Mouse (Mus musculus): ENCODE data around the gene Pcolce2. TPM values are rescaled to one million over a fixed set of nuclear protein-coding genes. Genes with fewer than 3 reads are reported as not detected.

Gene Pcolce2
- polyA plus RNA-seq, 1 experiment from 2014 or later, result 0.89 TPM

- WGBS, result 72% methylated on average over 12 of the region's 12 CpGs
- Histone ChIP-seq H3K4me2 (ENCODE audit: low read depth, low read length) (no peak overlapping the region), H3K9ac (ENCODE audit: low read depth, low read length) (no peak overlapping the region), H3K36me3 (ENCODE audit: control insufficient read depth, insufficient read depth, low read length) (no peaks in the 10 kb centered on the region), H3K4me1 (ENCODE audit: control insufficient read depth, insufficient read depth, low read length) (no peaks in the 10 kb centered on the region), H3K9me3 (ENCODE audit: control insufficient read depth, low read length) (no peaks in the 10 kb centered on the region), H3K27me3 (replicated peaks; ENCODE audit: control insufficient read depth, insufficient read depth, low read length) (no peaks in the 10 kb centered on the region), H3K27ac (ENCODE audit: low read length) (no peak overlapping the region), H3K4me3 (ENCODE audit: low read length) (no peak overlapping the region)
- ATAC-seq, result no peak
These were observed 57.1 kb downstream of the Pcolce2 start for GRCm38 (mm10) chr9:95694526-95694925.

DNA sequence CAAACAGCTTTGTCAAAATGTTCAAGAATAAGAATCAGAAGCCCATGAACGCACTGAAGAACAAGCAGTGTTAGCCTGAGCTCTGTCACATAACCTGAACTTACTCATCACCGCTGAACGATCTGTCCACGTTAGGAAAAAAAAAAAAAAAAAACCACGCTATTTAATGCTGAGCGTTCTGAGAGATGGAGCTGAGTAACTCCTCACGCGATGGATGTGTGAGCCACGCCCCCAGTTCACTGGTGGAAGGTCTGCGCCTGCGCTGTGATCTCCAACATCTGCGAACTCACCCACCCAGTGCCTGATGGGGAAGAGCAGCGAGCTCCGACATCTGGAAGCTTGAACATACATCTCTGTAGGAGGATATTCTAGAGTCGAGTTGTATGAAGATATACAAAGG lies 57.6 kb downstream of the Pcolce2 start:
- Histone ChIP-seq H3K36me3 (ENCODE audit: control insufficient read depth, insufficient read depth, low read length) (no peaks in the 10 kb centered on the region), H3K27ac (ENCODE audit: low read length) (no peak overlapping the region), H3K27me3 (replicated peaks; ENCODE audit: control insufficient read depth, insufficient read depth, low read length) (no peaks in the 10 kb centered on the region), H3K9me3 (ENCODE audit: control insufficient read depth, low read length) (no peaks in the 10 kb centered on the region), H3K9ac (ENCODE audit: low read depth, low read length) (no peak overlapping the region), H3K4me3 (ENCODE audit: low read length) (no peak overlapping the region), H3K4me1 (ENCODE audit: control insufficient read depth, insufficient read depth, low read length) (no peaks in the 10 kb centered on the region), H3K4me2 (ENCODE audit: low read depth, low read length) (no peak overlapping the region)
- no peak for ATAC-seq
- 77% methylated on average over 15 of the region's 15 CpGs for WGBS

DNA sequence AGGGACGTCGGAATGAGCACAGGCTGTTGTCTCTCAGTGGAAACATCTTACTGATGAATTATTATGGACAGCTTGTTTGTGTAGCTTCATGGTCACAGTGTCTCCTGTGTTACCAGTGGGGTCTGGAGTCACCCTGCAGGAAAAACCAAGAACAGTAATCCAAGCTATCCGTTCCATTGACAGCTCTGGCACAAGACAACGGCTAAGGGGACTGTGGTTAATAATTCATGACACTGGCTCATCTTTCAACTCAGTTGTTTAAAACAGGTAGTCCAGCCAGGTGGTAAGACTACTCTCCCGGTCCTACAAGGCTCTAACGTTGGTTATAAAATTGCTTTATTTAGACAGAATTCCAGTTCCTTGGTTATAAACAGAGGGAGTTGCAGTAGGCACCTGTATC lies 59.2 kb downstream of the Pcolce2 start:
- Histone ChIP-seq H3K4me2 (ENCODE audit: low read depth, low read length) (no peak overlapping the region), H3K36me3 (ENCODE audit: control insufficient read depth, insufficient read depth, low read length) (no peaks in the 10 kb centered on the region), H3K9me3 (ENCODE audit: control insufficient read depth, low read length) (no peaks in the 10 kb centered on the region), H3K27me3 (replicated peaks; ENCODE audit: control insufficient read depth, insufficient read depth, low read length) (no peaks in the 10 kb centered on the region), H3K9ac (ENCODE audit: low read depth, low read length) (no peak overlapping the region), H3K4me3 (ENCODE audit: low read length) (no peak overlapping the region), H3K27ac (ENCODE audit: low read length) (no peak overlapping the region), H3K4me1 (ENCODE audit: control insufficient read depth, insufficient read depth, low read length) (no peaks in the 10 kb centered on the region)
- no peak for ATAC-seq
- WGBS, result 43% methylated on average over 6 of the region's 6 CpGs

DNA sequence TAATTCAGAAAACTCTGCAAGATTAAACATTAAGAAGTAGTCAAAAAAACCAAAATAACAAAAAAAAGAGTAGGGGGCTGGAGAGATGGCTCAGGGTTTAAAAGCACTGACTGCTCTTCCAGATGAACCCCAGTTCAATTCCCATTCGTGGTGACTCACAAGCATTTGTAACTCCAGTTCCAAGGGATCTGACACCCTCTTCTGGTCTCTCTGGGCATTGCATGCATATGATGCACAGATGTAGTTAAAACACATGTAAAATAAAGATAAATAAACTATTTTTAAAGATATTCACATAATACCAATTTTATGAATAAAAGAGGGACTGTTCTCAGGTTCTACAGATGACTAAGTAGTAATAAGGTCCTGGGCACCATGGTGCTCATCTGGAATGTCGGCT lies 60.4 kb downstream of the Pcolce2 start:
- no peaks in the 10 kb centered on the region for H3K9me3 ChIP-seq (ENCODE audit: control insufficient read depth, low read length)
- 62% methylated on average over 2 of the region's 2 CpGs for WGBS
- no peaks in the 10 kb centered on the region for H3K27me3 ChIP-seq (replicated peaks; ENCODE audit: control insufficient read depth, insufficient read depth, low read length)
- ATAC-seq, result no peak
- no peak overlapping the region for H3K9ac ChIP-seq (ENCODE audit: low read depth, low read length)
- H3K4me1 ChIP-seq (ENCODE audit: control insufficient read depth, insufficient read depth, low read length), result no peaks in the 10 kb centered on the region
- H3K36me3 ChIP-seq (ENCODE audit: control insufficient read depth, insufficient read depth, low read length), result no peaks in the 10 kb centered on the region
- H3K4me2 ChIP-seq (ENCODE audit: low read depth, low read length), result no peak overlapping the region
- no peak overlapping the region for H3K27ac ChIP-seq (ENCODE audit: low read length)
- no peak overlapping the region for H3K4me3 ChIP-seq (ENCODE audit: low read length)

GRCm38 (mm10) chr9:95699273-95699672 lies 61.9 kb downstream of the Pcolce2 start:
- Histone ChIP-seq H3K27me3 (replicated peaks; ENCODE audit: control insufficient read depth, insufficient read depth, low read length) (no peaks in the 10 kb centered on the region), H3K4me1 (ENCODE audit: control insufficient read depth, insufficient read depth, low read length) (no peaks in the 10 kb centered on the region), H3K4me3 (ENCODE audit: low read length) (no peak overlapping the region), H3K9ac (ENCODE audit: low read depth, low read length) (no peak overlapping the region), H3K9me3 (ENCODE audit: control insufficient read depth, low read length) (no peaks in the 10 kb centered on the region), H3K4me2 (ENCODE audit: low read depth, low read length) (no peak overlapping the region), H3K36me3 (ENCODE audit: control insufficient read depth, insufficient read depth, low read length) (no peaks in the 10 kb centered on the region), H3K27ac (ENCODE audit: low read length) (no peak overlapping the region)
- 59% methylated on average over 4 of the region's 4 CpGs for WGBS
- no peak for ATAC-seq

GRCm38 (mm10) chr9:95704078-95704477 lies 66.7 kb downstream of the Pcolce2 start:
- no peak for ATAC-seq
- Histone ChIP-seq H3K36me3 (ENCODE audit: control insufficient read depth, insufficient read depth, low read length) (no peaks in the 10 kb centered on the region), H3K4me3 (ENCODE audit: low read length) (no peak overlapping the region), H3K4me1 (ENCODE audit: control insufficient read depth, insufficient read depth, low read length) (no peaks in the 10 kb centered on the region), H3K9ac (ENCODE audit: low read depth, low read length) (no peak overlapping the region), H3K27ac (ENCODE audit: low read length) (no peak overlapping the region), H3K27me3 (replicated peaks; ENCODE audit: control insufficient read depth, insufficient read depth, low read length) (no peaks in the 10 kb centered on the region), H3K4me2 (ENCODE audit: low read depth, low read length) (no peak overlapping the region), H3K9me3 (ENCODE audit: control insufficient read depth, low read length) (no peaks in the 10 kb centered on the region)
- 84% methylated on average over 3 of the region's 3 CpGs for WGBS

DNA sequence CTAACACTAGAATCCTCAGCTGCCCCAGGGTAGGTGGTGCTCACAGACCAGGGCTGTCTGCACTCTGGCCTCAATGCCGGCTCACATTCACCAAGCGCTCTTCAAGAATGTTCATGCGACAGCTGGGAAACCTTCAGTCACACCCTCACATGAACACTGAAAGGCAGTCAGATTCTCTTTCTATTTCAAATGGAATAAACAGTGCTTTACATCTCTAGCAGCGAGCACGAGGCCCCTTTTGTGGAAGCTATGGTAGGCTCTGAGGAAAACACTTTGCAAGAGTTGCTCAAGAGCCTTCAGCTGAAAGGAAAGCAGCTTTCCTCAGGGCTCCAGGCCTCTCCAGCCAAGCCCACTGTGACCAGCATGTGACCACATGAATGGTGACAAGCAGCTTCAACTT lies 68.0 kb downstream of the Pcolce2 start:
- no peaks in the 10 kb centered on the region for H3K9me3 ChIP-seq (ENCODE audit: control insufficient read depth, low read length)
- H3K27me3 ChIP-seq (replicated peaks; ENCODE audit: control insufficient read depth, insufficient read depth, low read length), result no peaks in the 10 kb centered on the region
- H3K27ac ChIP-seq (ENCODE audit: low read length), result no peak overlapping the region
- no peak overlapping the region for H3K9ac ChIP-seq (ENCODE audit: low read depth, low read length)
- ATAC-seq, result no peak
- no peak overlapping the region for H3K4me2 ChIP-seq (ENCODE audit: low read depth, low read length)
- H3K4me1 ChIP-seq (ENCODE audit: control insufficient read depth, insufficient read depth, low read length), result no peaks in the 10 kb centered on the region
- H3K4me3 ChIP-seq (ENCODE audit: low read length), result no peak overlapping the region
- 82% methylated on average over 5 of the region's 5 CpGs for WGBS
- H3K36me3 ChIP-seq (ENCODE audit: control insufficient read depth, insufficient read depth, low read length), result no peaks in the 10 kb centered on the region

- no peaks in the 10 kb centered on the region for H3K36me3 ChIP-seq (ENCODE audit: control insufficient read depth, insufficient read depth, low read length)
- H3K27me3 ChIP-seq (replicated peaks; ENCODE audit: control insufficient read depth, insufficient read depth, low read length), result no peaks in the 10 kb centered on the region
- no peak for ATAC-seq
- H3K9ac ChIP-seq (ENCODE audit: low read depth, low read length), result no peak overlapping the region
- H3K4me1 ChIP-seq (ENCODE audit: control insufficient read depth, insufficient read depth, low read length), result no peaks in the 10 kb centered on the region
- H3K9me3 ChIP-seq (ENCODE audit: control insufficient read depth, low read length), result no peaks in the 10 kb centered on the region
- H3K4me3 ChIP-seq (ENCODE audit: low read length), result no peak overlapping the region
- H3K27ac ChIP-seq (ENCODE audit: low read length), result no peak overlapping the region
- H3K4me2 ChIP-seq (ENCODE audit: low read depth, low read length), result no peak overlapping the region
These were observed 71.5 kb downstream of the Pcolce2 start for GRCm38 (mm10) chr9:95708943-95709342.

DNA sequence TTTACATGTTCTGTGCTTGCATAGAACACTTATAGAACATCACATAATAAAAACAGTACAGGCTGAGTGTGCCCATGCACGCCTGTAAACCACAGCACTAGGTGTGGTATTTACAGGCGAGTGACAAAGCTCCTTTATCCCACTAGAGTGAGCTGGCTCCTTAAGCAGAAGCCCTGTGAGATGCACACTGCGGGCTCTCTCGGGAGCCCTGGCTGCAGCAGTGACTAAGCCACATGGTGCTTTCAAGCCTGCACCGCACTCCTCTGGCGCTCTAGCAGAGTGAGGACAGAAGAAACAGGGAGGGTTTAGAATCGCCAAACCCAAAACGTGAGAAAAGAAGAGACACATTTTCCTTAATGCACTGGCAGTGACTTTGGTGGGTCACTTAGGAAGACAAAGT lies 75.2 kb downstream of the Pcolce2 start:
- Histone ChIP-seq H3K9me3 (ENCODE audit: control insufficient read depth, low read length) (no peaks in the 10 kb centered on the region), H3K4me3 (ENCODE audit: low read length) (no peak overlapping the region), H3K4me2 (ENCODE audit: low read depth, low read length) (no peak overlapping the region), H3K9ac (ENCODE audit: low read depth, low read length) (no peak overlapping the region), H3K36me3 (ENCODE audit: control insufficient read depth, insufficient read depth, low read length) (no peaks in the 10 kb centered on the region), H3K4me1 (ENCODE audit: control insufficient read depth, insufficient read depth, low read length) (no peaks in the 10 kb centered on the region), H3K27me3 (replicated peaks; ENCODE audit: control insufficient read depth, insufficient read depth, low read length) (no peaks in the 10 kb centered on the region), H3K27ac (ENCODE audit: low read length) (no peak overlapping the region)
- WGBS, result 45% methylated on average over 8 of the region's 8 CpGs
- no peak for ATAC-seq

DNA sequence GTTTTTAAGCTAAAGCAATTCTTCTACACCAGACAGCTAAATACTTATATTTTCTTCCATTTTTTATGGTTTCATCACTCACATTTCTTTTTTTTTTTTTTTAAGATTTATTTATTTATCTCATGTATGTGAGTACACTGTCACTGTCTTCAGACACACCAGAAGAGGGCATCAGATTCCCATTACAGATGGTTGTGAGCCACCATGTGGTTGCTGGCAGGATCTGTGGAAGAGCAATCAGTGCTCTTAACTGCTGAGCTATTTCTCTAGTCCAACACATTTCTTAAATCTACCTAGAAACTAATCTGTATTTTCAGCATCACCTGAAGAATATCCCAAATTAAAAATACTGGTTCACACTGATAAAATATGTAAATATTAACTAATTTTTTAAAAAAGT lies 98.8 kb downstream of the Pcolce2 start:
- Histone ChIP-seq H3K27me3 (replicated peaks; ENCODE audit: control insufficient read depth, insufficient read depth, low read length) (no peaks in the 10 kb centered on the region), H3K36me3 (ENCODE audit: control insufficient read depth, insufficient read depth, low read length) (no peaks in the 10 kb centered on the region), H3K27ac (ENCODE audit: low read length) (no peak overlapping the region), H3K9me3 (ENCODE audit: control insufficient read depth, low read length) (no peaks in the 10 kb centered on the region), H3K4me3 (ENCODE audit: low read length) (no peak overlapping the region), H3K4me2 (ENCODE audit: low read depth, low read length) (no peak overlapping the region), H3K9ac (ENCODE audit: low read depth, low read length) (no peak overlapping the region), H3K4me1 (ENCODE audit: control insufficient read depth, insufficient read depth, low read length) (no peaks in the 10 kb centered on the region)
- no peak for ATAC-seq

Measured in intestine, embryonic 16.5 days (tissue).